Mouse (Mus musculus): ENCODE data around the gene Rbsn. TPM values are rescaled to one million over a fixed set of nuclear protein-coding genes. Genes with fewer than 3 reads are reported as not detected.

The Rbsn gene
- polyA plus RNA-seq, 1 experiment, result 14.5 TPM

DNA sequence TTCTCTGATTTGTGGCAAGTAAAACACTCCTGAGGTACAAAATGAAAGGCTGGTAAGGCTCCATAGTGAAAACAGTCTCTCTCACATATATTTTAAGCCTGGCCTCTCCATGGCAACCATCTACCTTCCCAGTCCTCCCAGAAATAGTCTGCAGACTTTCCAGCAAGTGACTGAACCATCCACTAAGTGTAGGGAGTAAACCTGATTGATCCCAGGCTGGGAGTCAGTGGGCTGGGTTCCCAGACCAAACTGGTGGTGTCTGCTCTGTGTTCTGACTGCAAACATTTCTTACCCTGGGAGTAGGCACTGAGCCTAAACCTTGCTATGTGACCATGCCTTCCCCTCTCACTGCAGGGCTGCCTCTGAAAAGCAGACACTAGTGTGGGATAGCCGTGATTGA lies 10.3 kb upstream of the Rbsn start:
- no peak overlapping the region for H3K4me2 ChIP-seq (ENCODE audit: low read depth)
- H3K27me3 ChIP-seq (ENCODE audit: control insufficient read depth, insufficient read depth, insufficient read length), result peaks cover 20% of the 10 kb centered on the region
- no peak for TF ChIP-seq REST (IDR thresholded peaks at IDR 0.05; ENCODE audit: insufficient read depth, insufficient read length)
- no peak for TF ChIP-seq MYOG (IDR thresholded peaks at IDR 0.05; ENCODE audit: control insufficient read depth in 1 of 3, insufficient read depth in 1 of 3, insufficient read length in 2 of 3, low read depth in 2 of 3)
- TF ChIP-seq TCF12 (IDR thresholded peaks at IDR 0.05; ENCODE audit: insufficient read depth, poor library complexity, severe bottlenecking), result no peak

GRCm38 (mm10) chr6:92222021-92222420 lies 7.3 kb upstream of the Rbsn start:
- TF ChIP-seq MYOG (IDR thresholded peaks at IDR 0.05; ENCODE audit: control insufficient read depth in 1 of 3, insufficient read depth in 1 of 3, insufficient read length in 2 of 3, low read depth in 2 of 3) (no peak), TCF3 (IDR thresholded peaks at IDR 0.05; ENCODE audit: insufficient read length, low read depth) (no peak)
- Histone ChIP-seq H3K27me3 (ENCODE audit: control insufficient read depth, insufficient read depth, insufficient read length) (peaks cover 25% of the 10 kb centered on the region), H3K36me3 (ENCODE audit: control insufficient read depth, insufficient read depth) (no peaks in the 10 kb centered on the region), H3K4me2 (ENCODE audit: low read depth) (no peak overlapping the region), H3K4me3 (no peak overlapping the region), H3K79me2 (ENCODE audit: control insufficient read depth, insufficient read depth) (no peaks in the 10 kb centered on the region), H3ac (ENCODE audit: control insufficient read depth, insufficient read length) (no peak overlapping the region)

More for the DNA sequence above, 10.3 kb upstream of the Rbsn start:
- Histone ChIP-seq H3K79me2 (ENCODE audit: control insufficient read depth, insufficient read depth) (no peaks in the 10 kb centered on the region), H3ac (ENCODE audit: control insufficient read depth, insufficient read length) (no peak overlapping the region), H3K36me3 (ENCODE audit: control insufficient read depth, insufficient read depth) (no peaks in the 10 kb centered on the region), H3K4me3 (no peak overlapping the region)

- TF ChIP-seq POLR2AphosphoS2 (IDR thresholded peaks at IDR 0.05; ENCODE audit: insufficient read length, low read depth) (no peak), TCF12 (IDR thresholded peaks at IDR 0.05; ENCODE audit: insufficient read depth, poor library complexity, severe bottlenecking) (no peak), MAX (IDR thresholded peaks at IDR 0.05; ENCODE audit: low read depth) (no peak)
These were observed 6.9 kb upstream of the Rbsn start for GRCm38 (mm10) chr6:92221604-92222003.

DNA sequence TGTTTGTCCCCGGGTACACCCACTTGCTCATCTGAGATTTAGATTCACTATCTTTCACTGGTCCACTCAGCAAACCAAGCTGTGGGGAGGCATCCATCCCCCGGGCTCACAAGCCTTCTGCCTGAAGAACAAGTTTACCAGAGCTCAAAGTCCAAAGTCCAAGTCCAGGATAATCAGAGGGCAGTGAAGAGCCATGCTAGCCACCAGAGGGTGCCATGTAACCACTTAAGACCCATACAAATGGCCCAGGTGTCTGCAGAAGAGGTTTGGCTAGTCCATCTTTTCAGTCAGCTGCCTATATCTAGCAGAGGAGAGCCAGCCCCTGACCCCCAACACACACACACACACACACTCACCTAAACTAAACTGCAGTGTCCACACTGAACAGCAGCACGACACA lies 4.7 kb upstream of the Rbsn start:
- H3ac ChIP-seq (ENCODE audit: control insufficient read depth, insufficient read length), result no peak overlapping the region
- H3K4me2 ChIP-seq (ENCODE audit: low read depth), result no peak overlapping the region
- no peaks in the 10 kb centered on the region for H3K79me2 ChIP-seq (ENCODE audit: control insufficient read depth, insufficient read depth)
- H3K4me3 ChIP-seq, result no peak overlapping the region
- H3K36me3 ChIP-seq (ENCODE audit: control insufficient read depth, insufficient read depth), result no peaks in the 10 kb centered on the region
- no peak for TF ChIP-seq REST (IDR thresholded peaks at IDR 0.05; ENCODE audit: insufficient read depth, insufficient read length)
- peaks cover 25% of the 10 kb centered on the region for H3K27me3 ChIP-seq (ENCODE audit: control insufficient read depth, insufficient read depth, insufficient read length)

More at GRCm38 (mm10) chr6:92221604-92222003, 6.9 kb upstream of the Rbsn start:
- no peak overlapping the region for H3K4me2 ChIP-seq (ENCODE audit: low read depth)
- no peaks in the 10 kb centered on the region for H3K79me2 ChIP-seq (ENCODE audit: control insufficient read depth, insufficient read depth)
- no peaks in the 10 kb centered on the region for H3K36me3 ChIP-seq (ENCODE audit: control insufficient read depth, insufficient read depth)
- H3ac ChIP-seq (ENCODE audit: control insufficient read depth, insufficient read length), result no peak overlapping the region
- no peak overlapping the region for H3K4me3 ChIP-seq
- peaks cover 25% of the 10 kb centered on the region for H3K27me3 ChIP-seq (ENCODE audit: control insufficient read depth, insufficient read depth, insufficient read length)

GRCm38 (mm10) chr6:92214055-92214772 lies 511 bp downstream of the Rbsn start:
- H3K27me3 ChIP-seq (ENCODE audit: control insufficient read depth, insufficient read depth, insufficient read length), result no peaks in the 10 kb centered on the region
- H3K36me3 ChIP-seq (ENCODE audit: control insufficient read depth, insufficient read depth), result no peaks in the 10 kb centered on the region
- peak overlapping the region; percentile 89 for H3ac ChIP-seq (ENCODE audit: control insufficient read depth, insufficient read length)
- peak overlapping the region; percentile 88 for H3K4me2 ChIP-seq (ENCODE audit: low read depth)
- TF ChIP-seq MYOG (IDR thresholded peaks at IDR 0.05; ENCODE audit: control insufficient read depth in 1 of 3, insufficient read depth in 1 of 3, insufficient read length in 2 of 3, low read depth in 2 of 3), result peak in 1 of 3 experiments; percentile 12
- peak in 1 of 3 experiments; percentile 19 for TF ChIP-seq MYOD1 (IDR thresholded peaks at IDR 0.05; ENCODE audit: control insufficient read depth in 1 of 3, insufficient read length in 2 of 3, low read depth in 2 of 3)
- TF ChIP-seq TCF12 (IDR thresholded peaks at IDR 0.05; ENCODE audit: insufficient read depth, poor library complexity, severe bottlenecking), result no peak
- peak overlapping the region; percentile 92 for H3K4me3 ChIP-seq
- H3K79me2 ChIP-seq (ENCODE audit: control insufficient read depth, insufficient read depth), result peaks cover 20% of the 10 kb centered on the region

- no peak overlapping the region for H3K4me3 ChIP-seq
- no peak for TF ChIP-seq TCF12 (IDR thresholded peaks at IDR 0.05; ENCODE audit: insufficient read depth, poor library complexity, severe bottlenecking)
- TF ChIP-seq POLR2AphosphoS2 (IDR thresholded peaks at IDR 0.05; ENCODE audit: insufficient read length, low read depth), result no peak
- no peak for TF ChIP-seq E2F4 (IDR thresholded peaks at IDR 0.05; ENCODE audit: insufficient read depth)
- TF ChIP-seq POLR2A (IDR thresholded peaks at IDR 0.05; ENCODE audit: insufficient read length, low read depth), result no peak
- no peak for TF ChIP-seq MYOD1 (IDR thresholded peaks at IDR 0.05; ENCODE audit: control insufficient read depth in 1 of 3, insufficient read length in 2 of 3, low read depth in 2 of 3)
- TF ChIP-seq REST (IDR thresholded peaks at IDR 0.05; ENCODE audit: insufficient read depth, insufficient read length), result no peak
- TF ChIP-seq MYOG (IDR thresholded peaks at IDR 0.05; ENCODE audit: control insufficient read depth in 1 of 3, insufficient read depth in 1 of 3, insufficient read length in 2 of 3, low read depth in 2 of 3), result no peak
- no peak for TF ChIP-seq MAX (IDR thresholded peaks at IDR 0.05; ENCODE audit: low read depth)
- TF ChIP-seq CEBPB (IDR thresholded peaks at IDR 0.05; ENCODE audit: insufficient read depth, poor library complexity, severe bottlenecking), result no peak
- TF ChIP-seq USF1 (IDR thresholded peaks at IDR 0.05; ENCODE audit: low read depth), result no peak
- no peak for TF ChIP-seq TCF3 (IDR thresholded peaks at IDR 0.05; ENCODE audit: insufficient read length, low read depth)
- TF ChIP-seq SRF (IDR thresholded peaks at IDR 0.05; ENCODE audit: control insufficient read depth, insufficient read length, low read depth), result no peak
- no peak overlapping the region for H3ac ChIP-seq (ENCODE audit: control insufficient read depth, insufficient read length)
- no peaks in the 10 kb centered on the region for H3K27me3 ChIP-seq (ENCODE audit: control insufficient read depth, insufficient read depth, insufficient read length)
- H3K79me2 ChIP-seq (ENCODE audit: control insufficient read depth, insufficient read depth), result no peaks in the 10 kb centered on the region
- H3K36me3 ChIP-seq (ENCODE audit: control insufficient read depth, insufficient read depth), result peaks cover 40% of the 10 kb centered on the region
- H3K4me2 ChIP-seq (ENCODE audit: low read depth), result no peak overlapping the region
These were observed 15.3 kb downstream of the Rbsn start for GRCm38 (mm10) chr6:92199414-92199813.
